Mouse (Mus musculus) thymus, postnatal 0 days (tissue): Measurements from ENCODE around the gene Stub1. TPM values are rescaled to one million over a fixed set of nuclear protein-coding genes. Genes with fewer than 3 reads are reported as not detected.
A peak's percentile ranks its signal among the peaks of the same experiment; 100 is the strongest.

Source experiments
- DNase-seq: peaks from one replicate; pipeline ENCODE4 v3.0.0-alpha.2; 2015; ENCODE audit warnings: low spot score
- microRNA-seq: library from miRNA; unstranded; fragments of <30 nt; microRNA quantifications from one replicate; pipeline ENCODE4, GENCODE M21; 2016; ENCODE audit warnings: borderline number of aligned reads
- polyA plus RNA-seq: library from polyadenylated mRNA; unstranded; fragments of >200 nt; fragmentation: Nextera tagmentation; extraction: Ambion mirVana; gene quantifications from 2 replicates; pipeline ENCODE4 v1.2.1, GENCODE M21; 2015

Gene Stub1
- polyA plus RNA-seq, 1 experiment from 2014 or later: 181 TPM

- DNase-seq: peak; percentile 87
Observed at GRCm38 (mm10) chr17:25791843-25792527, 41.2 kb downstream of the Stub1 start.

GRCm38 (mm10) chr17:25791320-25791842 is 41.8 kb downstream of the Stub1 start:
- DNase-seq: no peak

DNA sequence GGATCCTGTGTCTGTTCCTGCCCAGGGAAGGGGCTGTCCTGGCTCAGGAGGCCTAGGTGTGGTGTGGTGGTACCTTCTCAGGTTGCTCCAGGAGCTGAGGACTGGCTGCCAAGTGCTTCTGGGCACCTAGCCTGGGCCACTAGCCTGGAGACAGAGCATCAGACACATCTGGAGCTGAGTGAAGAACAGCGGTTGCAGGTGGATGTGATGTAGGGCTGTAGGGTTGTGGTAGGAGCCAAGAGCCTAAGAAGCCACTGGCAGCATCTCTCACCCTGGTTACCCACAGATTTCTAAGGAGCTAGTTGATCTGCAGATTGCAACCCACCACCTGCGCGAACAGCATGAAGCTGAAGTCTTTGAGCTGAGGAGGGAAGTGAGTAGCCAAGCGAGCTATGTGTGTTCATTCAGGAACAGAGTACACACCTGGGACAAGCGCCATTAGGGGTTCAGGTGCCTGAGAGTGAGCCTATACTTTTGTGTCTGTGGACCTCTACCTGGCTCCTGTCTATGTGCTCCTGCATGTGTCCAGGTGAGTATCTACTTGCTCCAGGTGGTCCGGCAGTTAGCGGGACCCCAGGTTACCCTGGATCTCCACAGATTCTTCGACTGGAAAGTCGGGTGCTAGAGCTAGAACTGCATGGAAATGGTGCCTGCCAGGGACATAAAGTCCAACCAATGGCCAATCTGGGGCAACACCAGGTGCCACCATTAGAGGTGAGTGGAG is 46.3 kb downstream of the Stub1 start:
- DNase-seq: no peak

- DNase-seq: no peak
Observed at GRCm38 (mm10) chr17:25786280-25786679, 46.9 kb downstream of the Stub1 start, which contains the start of gene Ccdc78. Gene Ccdc78, plus strand, starts transcription at chr17:25786580.

- peak; percentile 97 for DNase-seq
Observed at GRCm38 (mm10) chr17:25785281-25785745, 47.9 kb downstream of the Stub1 start, which contains the start of gene Haghl. Gene Haghl, minus strand, starts transcription at chr17:25785673.

- DNase-seq: no peak
Observed at GRCm38 (mm10) chr17:25783861-25784574, 49.2 kb downstream of the Stub1 start.

GRCm38 (mm10) chr17:25783086-25783485 is 50.1 kb downstream of the Stub1 start:
- no peak for DNase-seq

GRCm38 (mm10) chr17:25781339-25781738 is 51.9 kb downstream of the Stub1 start:
- DNase-seq: no peak

Small RNA genes within 50 kb of the gene (microRNA-seq; reads per million reads assigned to microRNA genes)
- not detected for gene Mir3082
- gene Mir6966: not detected

Other genes starting within 250 kb of the Stub1 start
- gene Gng13, start 116.2 kb downstream of the Stub1 start, polyA plus RNA-seq: 4.6 and 5.5 TPM in 2 replicates
- 21.1 and 23.5 TPM in 2 replicates for gene Chtf18, start 106.0 kb downstream of the Stub1 start, polyA plus RNA-seq
- gene Rpusd1, start 105.7 kb downstream of the Stub1 start, polyA plus RNA-seq: 16.9 and 18.7 TPM in 2 replicates
- gene Mslnl, start 97.4 kb downstream of the Stub1 start, polyA plus RNA-seq: 0.14 and 0.36 TPM in 2 replicates
- gene Msln, start 79.0 kb downstream of the Stub1 start, polyA plus RNA-seq: 12.0 and 13.7 TPM in 2 replicates
- 29.0 and 30.9 TPM in 2 replicates for gene Narfl, start 59.6 kb downstream of the Stub1 start, polyA plus RNA-seq
- gene Haghl, start 47.7 kb downstream of the Stub1 start, polyA plus RNA-seq: 55.2 and 60.5 TPM in 2 replicates
- 0.27 and 0.47 TPM in 2 replicates for gene Ccdc78, start 46.8 kb downstream of the Stub1 start, polyA plus RNA-seq
- 126 and 131 TPM in 2 replicates for gene Fam173a, start 40.5 kb downstream of the Stub1 start, polyA plus RNA-seq
- gene AC134908.4, start 37.7 kb downstream of the Stub1 start, polyA plus RNA-seq: not detected in 2 replicates
- 68.5 and 71.6 TPM in 2 replicates for gene Metrn, start 36.3 kb downstream of the Stub1 start, polyA plus RNA-seq
- 0.12 TPM in 1 of 2 replicates, not detected in the other for gene Fbxl16, start 24.3 kb downstream of the Stub1 start, polyA plus RNA-seq
- 25.8 and 27.3 TPM in 2 replicates for gene Wdr24, start 9.8 kb downstream of the Stub1 start, polyA plus RNA-seq
- 28.8 and 32.2 TPM in 2 replicates for gene Jmjd8, start 4.5 kb downstream of the Stub1 start, polyA plus RNA-seq
- gene Rhbdl1, start 3.9 kb upstream of the Stub1 start, polyA plus RNA-seq: 0.38 and 0.45 TPM in 2 replicates
- gene Gm20683, start 8.4 kb upstream of the Stub1 start, polyA plus RNA-seq: 1.2 and 1.5 TPM in 2 replicates
- gene Rhot2, start 11.4 kb upstream of the Stub1 start, polyA plus RNA-seq: 19.7 and 22.6 TPM in 2 replicates
- gene Wdr90, start 28.1 kb upstream of the Stub1 start, polyA plus RNA-seq: 9.8 and 10.1 TPM in 2 replicates
- 24.1 and 24.5 TPM in 2 replicates for gene Mcrip2, start 35.4 kb upstream of the Stub1 start, polyA plus RNA-seq
- gene Mettl26, start 41.7 kb upstream of the Stub1 start, polyA plus RNA-seq: 43.5 and 47.0 TPM in 2 replicates
- gene Wfikkn1, start 47.5 kb upstream of the Stub1 start, polyA plus RNA-seq: 0.46 and 0.51 TPM in 2 replicates
- 14.9 and 20.0 TPM in 2 replicates for gene Rab40c, start 86.3 kb upstream of the Stub1 start, polyA plus RNA-seq
- 28.8 and 34.6 TPM in 2 replicates for gene Pigq, start 111.5 kb upstream of the Stub1 start, polyA plus RNA-seq
- 0.36 and 0.46 TPM in 2 replicates for gene Nhlrc4, start 111.6 kb upstream of the Stub1 start, polyA plus RNA-seq
- gene A930017K11Rik, start 119.2 kb upstream of the Stub1 start, polyA plus RNA-seq: not detected in 2 replicates
- 15.3 and 17.0 TPM in 2 replicates for gene Capn15, start 152.4 kb upstream of the Stub1 start, polyA plus RNA-seq
- gene Rab11fip3, start 236.2 kb upstream of the Stub1 start, polyA plus RNA-seq: 3.1 and 4.7 TPM in 2 replicates